Mouse (Mus musculus) kidney, postnatal 0 days (tissue): Measurements from ENCODE around the gene Themis2. TPM values are rescaled to one million over a fixed set of nuclear protein-coding genes. Genes with fewer than 3 reads are reported as not detected.

Source experiments
- ATAC-seq: fragments of 200-750 bp; cut with Nextera tagmentation; replicated peaks from 2 replicates; pipeline ENCODE4 v1.8.0; 2017; ENCODE audit warnings: low read depth, moderate number of reproducible peaks, moderate TSS enrichment, moderate library complexity; ENCODE audit not compliant: low FRiP score
- DNase-seq: peaks from one replicate; pipeline ENCODE4 v3.0.0-alpha.2; 2016; ENCODE audit warnings: low spot score
- H3K27ac ChIP-seq: fragments of 300-500 bp; sonication (generic); 2 replicates; pipeline ENCODE4 v1.5.1; 2014; ENCODE audit warnings: mild to moderate bottlenecking
- H3K27me3 ChIP-seq: fragments of 300-500 bp; sonication (generic); 2 replicates; pipeline ENCODE4 v1.6.1; 2014; ENCODE audit warnings: low read length, mixed read lengths; ENCODE audit not compliant: insufficient read depth
- H3K36me3 ChIP-seq: fragments of 300-500 bp; sonication (generic); 2 replicates; pipeline ENCODE4 v1.6.1; 2014; ENCODE audit warnings: low read length, mixed read lengths; ENCODE audit not compliant: insufficient read depth
- H3K4me1 ChIP-seq: fragments of 300-500 bp; sonication (generic); replicated peaks from 2 replicates; pipeline ENCODE4 v1.6.1; 2014; ENCODE audit warnings: antibody characterized with exemption, low read length, mixed read lengths; ENCODE audit not compliant: insufficient read depth
- H3K4me2 ChIP-seq: fragments of 300-500 bp; sonication (generic); 2 replicates; pipeline ENCODE4 v1.6.1; 2014; ENCODE audit warnings: mild to moderate bottlenecking, low read length, moderate library complexity, mixed read lengths
- H3K4me3 ChIP-seq: fragments of 300-500 bp; sonication (generic); replicated peaks from 2 replicates; pipeline ENCODE4 v1.5.1; 2014; ENCODE audit warnings: low read depth, low read length
- H3K9ac ChIP-seq: fragments of 300-500 bp; sonication (generic); 2 replicates; pipeline ENCODE4 v1.6.1; 2014; ENCODE audit warnings: low read depth, low read length
- H3K9me3 ChIP-seq: fragments of 300-500 bp; sonication (generic); replicated peaks from 2 replicates; pipeline ENCODE4 v1.6.1; 2016; ENCODE audit warnings: low read length, inconsistent platforms, mixed read lengths
- CTCF ChIP-seq: IDR thresholded peaks from 2 replicates; pipeline ENCODE4 v1.5.1; 2016; ENCODE audit warnings: antibody characterized with exemption, low read depth, mild to moderate bottlenecking, moderate library complexity
- WGBS: fragments of 180-500 bp; shearing (Covaris S2); extraction: QIAGEN DNeasy Blood & Tissue Kit; methylation state at CpG from one replicate; pipeline ENCODE4 v1.1.7; 2014; 5-methylcytosine and 5-hydroxymethylcytosine counted together
- polyA plus RNA-seq: library from polyadenylated mRNA; unstranded; fragments of >200 nt; fragmentation: Nextera tagmentation; extraction: Ambion mirVana; gene quantifications from 2 replicates; pipeline ENCODE4 v1.2.1, GENCODE M21; 2015

Gene Themis2
- polyA plus RNA-seq, 1 experiment from 2014 or later, result 1.0 TPM

- no peak for TF ChIP-seq CTCF
- WGBS, result 69% methylated on average over 6 of the region's 6 CpGs
- Histone ChIP-seq H3K36me3 (no peaks in the 10 kb centered on the region), H3K4me3 (no peak overlapping the region), H3K9ac (no peak overlapping the region), H3K27ac (no peak overlapping the region), H3K27me3 (no peaks in the 10 kb centered on the region), H3K4me1 (peaks cover 6% of the 10 kb centered on the region), H3K4me2 (no peak overlapping the region), H3K9me3 (no peaks in the 10 kb centered on the region)
- ATAC-seq (no peak), DNase-seq (no peak)
These were observed 43.2 kb downstream of the Themis2 start for GRCm38 (mm10) chr4:132752992-132753391.

- no peaks in the 10 kb centered on the region for H3K4me1 ChIP-seq
- no peaks in the 10 kb centered on the region for H3K9me3 ChIP-seq
- H3K36me3 ChIP-seq, result no peaks in the 10 kb centered on the region
- H3K27ac ChIP-seq, result no peak overlapping the region
- DNase-seq (no peak), ATAC-seq (no peak)
- H3K27me3 ChIP-seq, result no peaks in the 10 kb centered on the region
- H3K4me3 ChIP-seq, result no peak overlapping the region
- WGBS, result 86% methylated on average over 6 of the region's 6 CpGs
- TF ChIP-seq CTCF, result no peak
- H3K4me2 ChIP-seq, result no peak overlapping the region
- no peak overlapping the region for H3K9ac ChIP-seq
These were observed 46.8 kb downstream of the Themis2 start for GRCm38 (mm10) chr4:132749258-132749982.

DNA sequence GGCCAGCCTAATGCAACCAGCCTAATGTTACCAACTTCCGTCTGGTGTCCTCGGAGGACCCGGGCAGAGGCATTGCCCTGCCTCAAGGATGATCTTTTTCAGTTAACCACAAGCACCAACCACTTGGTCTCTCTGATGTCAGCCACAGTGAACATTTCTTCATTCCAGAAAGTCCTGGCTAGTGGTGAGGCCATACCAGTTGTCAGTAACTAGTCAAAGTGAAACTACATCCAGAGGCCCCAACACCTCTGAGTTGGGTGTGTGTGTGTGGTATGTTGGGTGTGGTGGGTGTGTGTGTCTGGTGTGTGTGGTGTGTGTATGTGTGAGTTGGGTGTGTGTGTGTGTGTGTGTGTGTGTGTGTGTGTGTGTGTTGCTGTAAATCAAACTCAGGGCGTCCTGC lies 47.4 kb downstream of the Themis2 start:
- TF ChIP-seq CTCF, result no peak
- ATAC-seq, result no peak
- Histone ChIP-seq H3K27me3 (no peaks in the 10 kb centered on the region), H3K4me1 (no peaks in the 10 kb centered on the region), H3K9me3 (no peaks in the 10 kb centered on the region), H3K4me2 (no peak overlapping the region), H3K36me3 (no peaks in the 10 kb centered on the region), H3K27ac (no peak overlapping the region), H3K4me3 (no peak overlapping the region), H3K9ac (no peak overlapping the region)
- 87% methylated on average over 4 of the region's 4 CpGs for WGBS
- no peak for DNase-seq

DNA sequence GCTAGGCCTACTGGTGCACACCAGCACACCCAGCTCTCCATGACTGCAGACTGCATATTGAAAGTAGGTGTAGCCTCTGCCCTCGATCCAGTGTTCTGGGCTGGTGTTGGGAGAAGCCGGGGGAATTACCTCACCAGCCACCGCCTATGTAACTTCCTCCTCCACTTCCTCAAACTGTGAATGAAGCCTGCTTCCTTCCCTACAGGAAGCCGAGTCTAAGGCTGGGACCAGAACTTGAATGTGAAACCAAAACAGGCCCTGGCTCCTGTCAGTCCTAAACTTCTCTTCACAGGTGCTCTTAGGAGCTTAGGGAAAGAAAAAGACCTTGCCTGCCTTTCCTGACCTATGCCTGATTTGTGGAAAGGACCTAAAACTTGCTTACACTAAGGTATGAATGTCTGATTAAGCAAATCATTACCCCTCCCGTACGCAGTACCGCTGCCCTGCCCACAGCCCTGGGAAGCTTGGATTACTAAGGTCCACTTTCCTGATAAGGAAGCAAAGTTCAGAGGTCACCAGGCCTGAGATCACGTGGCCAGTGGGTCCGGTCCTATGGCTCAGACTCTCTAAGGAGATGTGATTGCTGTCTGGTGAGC lies 48.4 kb downstream of the Themis2 start:
- TF ChIP-seq CTCF, result no peak
- Histone ChIP-seq H3K4me1 (no peaks in the 10 kb centered on the region), H3K4me3 (no peak overlapping the region), H3K4me2 (peak overlapping the region; percentile 13; the same call in 1 of the 2 replicates), H3K27me3 (no peaks in the 10 kb centered on the region), H3K9ac (no peak overlapping the region), H3K27ac (peak overlapping the region; percentile 76), H3K9me3 (no peaks in the 10 kb centered on the region), H3K36me3 (no peaks in the 10 kb centered on the region)
- ATAC-seq, result 0 out of 2 replicates have a peak, but pooled peaks have one; percentile 33
- DNase-seq, result peak; percentile 56
- 53% methylated on average over 9 of the region's 9 CpGs for WGBS

DNA sequence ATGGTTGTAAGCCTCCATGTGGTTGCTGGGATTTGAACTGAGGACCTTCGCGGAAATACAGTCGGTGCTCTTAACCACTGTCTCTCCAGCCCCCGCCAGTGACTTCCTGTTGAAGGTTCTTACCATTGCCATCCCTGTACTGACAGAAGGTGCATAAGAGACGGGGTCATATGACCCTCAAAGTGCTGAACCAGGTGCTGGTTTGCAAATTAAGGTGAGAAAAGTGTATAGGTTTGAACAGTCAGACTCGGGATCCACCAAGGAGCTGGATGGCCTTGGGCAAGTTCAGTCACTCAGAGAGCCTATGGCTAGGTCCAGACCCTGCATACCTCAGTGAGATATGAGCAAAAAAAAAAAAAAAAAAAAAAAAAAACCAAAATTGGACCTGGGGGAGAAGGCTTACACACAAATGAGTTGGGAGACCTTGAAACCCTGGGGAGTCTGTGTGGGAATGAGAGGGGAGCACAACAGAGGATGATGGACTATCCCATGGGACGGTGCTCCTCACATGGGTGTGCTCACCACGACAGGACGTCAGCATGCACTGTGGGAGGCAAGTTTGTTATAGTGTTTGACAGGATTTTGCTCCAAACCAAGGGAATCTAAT lies 49.2 kb downstream of the Themis2 start:
- no peak for ATAC-seq
- 90% methylated on average over 9 of the region's 9 CpGs for WGBS
- no peak overlapping the region for H3K4me2 ChIP-seq

DNA sequence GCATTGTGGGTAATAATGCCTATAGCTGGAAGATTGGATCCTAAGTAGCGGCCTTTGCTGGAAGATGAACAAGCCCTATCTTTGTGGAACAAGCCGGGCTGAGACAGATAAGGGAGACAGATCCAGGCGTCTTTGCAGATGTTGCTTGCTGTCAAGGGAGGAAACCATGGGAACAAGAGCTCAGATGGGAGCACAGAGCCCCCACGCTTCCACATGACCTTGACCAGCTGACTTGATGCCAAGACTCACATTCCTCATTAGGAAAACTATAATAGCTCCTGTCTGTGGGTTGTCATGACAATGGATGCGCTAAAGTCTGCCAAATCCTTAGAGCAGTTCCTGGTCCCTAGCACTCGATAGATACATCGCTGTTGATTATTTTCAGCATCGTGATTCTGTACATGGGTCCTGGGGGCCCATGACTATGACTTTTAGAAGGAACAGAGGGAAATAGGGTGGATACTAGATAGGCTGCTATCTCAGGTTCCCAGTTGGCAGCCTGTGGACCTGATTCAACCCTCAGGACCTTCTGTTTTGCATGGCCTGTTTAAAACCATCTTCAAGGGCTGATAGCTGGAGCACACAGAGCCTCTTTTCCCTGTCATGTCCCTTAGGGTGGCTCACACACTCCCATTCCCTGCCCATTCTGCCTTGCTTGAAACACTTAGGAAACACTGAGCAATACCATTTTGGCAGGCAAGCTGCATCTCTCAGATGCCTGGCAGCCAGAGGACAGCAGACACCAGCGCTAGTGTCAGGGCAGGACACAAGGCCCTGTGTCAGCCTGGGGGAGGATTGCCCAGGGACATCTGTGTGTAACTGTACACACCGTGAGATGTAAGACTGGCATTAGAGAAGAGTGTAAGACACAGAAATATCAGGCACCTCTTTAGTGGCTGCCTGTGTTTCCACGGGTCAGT lies 51.9 kb downstream of the Themis2 start:
- Histone ChIP-seq H3K9ac (no peak overlapping the region), H3K36me3 (no peaks in the 10 kb centered on the region), H3K9me3 (no peaks in the 10 kb centered on the region), H3K27me3 (no peaks in the 10 kb centered on the region), H3K4me3 (no peak overlapping the region), H3K27ac (no peak overlapping the region), H3K4me1 (no peaks in the 10 kb centered on the region), H3K4me2 (no peak overlapping the region)
- WGBS, result 62% methylated on average over 11 of the region's 11 CpGs
- ATAC-seq (no peak), DNase-seq (no peak)
- no peak for TF ChIP-seq CTCF

More for the DNA sequence above, 49.2 kb downstream of the Themis2 start:
- no peak overlapping the region for H3K4me3 ChIP-seq
- no peaks in the 10 kb centered on the region for H3K9me3 ChIP-seq
- H3K36me3 ChIP-seq, result no peaks in the 10 kb centered on the region
- no peak for DNase-seq
- H3K27me3 ChIP-seq, result no peaks in the 10 kb centered on the region
- no peaks in the 10 kb centered on the region for H3K4me1 ChIP-seq
- peak overlapping the region; percentile 56 for H3K27ac ChIP-seq
- no peak overlapping the region for H3K9ac ChIP-seq
- no peak for TF ChIP-seq CTCF
